Mouse (Mus musculus): Measurements from ENCODE around the gene Ubxn1. TPM values are rescaled to one million over a fixed set of nuclear protein-coding genes. Genes with fewer than 3 reads are reported as not detected.

The Ubxn1 gene
- polyA plus RNA-seq, 1 experiment from 2014 or later, result 138 TPM

- ATAC-seq (replicated peaks), result peak; percentile 34
- Histone ChIP-seq H3K9ac (peak overlapping the region; percentile 89), H3K4me1 (peaks cover 28% of the 10 kb centered on the region), H3K27ac (peak overlapping the region; percentile 98), H3K36me3 (replicated peaks) (no peaks in the 10 kb centered on the region; the same call in 1 of the 2 replicates), H3K4me3 (peak overlapping the region; percentile 66), H3K9me3 (no peaks in the 10 kb centered on the region), H3K27me3 (replicated peaks) (no peaks in the 10 kb centered on the region), H3K4me2 (peak overlapping the region; percentile 60)
- WGBS, result 8% methylated on average over 29 of the region's 29 CpGs
Measured at GRCm38 (mm10) chr19:8839908-8840791, 31.1 kb upstream of the Ubxn1 start.

DNA sequence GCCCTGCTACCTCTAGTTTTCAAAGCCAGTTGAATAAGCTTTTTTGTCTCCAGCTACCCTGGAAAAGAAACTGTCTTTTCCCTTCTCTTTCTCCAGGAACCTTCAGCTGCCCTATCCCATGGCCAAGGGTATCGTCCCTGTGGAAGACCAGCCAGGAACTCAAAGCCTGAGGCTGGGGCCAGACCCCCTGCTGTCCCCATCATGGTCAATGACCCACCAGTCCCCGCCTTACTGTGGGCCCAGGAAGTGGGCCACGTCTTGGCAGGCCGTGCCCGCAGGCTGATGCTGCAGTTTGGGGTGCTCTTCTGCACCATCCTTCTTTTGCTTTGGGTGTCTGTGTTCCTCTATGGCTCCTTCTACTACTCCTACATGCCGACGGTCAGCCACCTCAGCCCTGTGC is 30.3 kb upstream of the Ubxn1 start:
- peaks cover 5% of the 10 kb centered on the region for H3K36me3 ChIP-seq (replicated peaks)
- ATAC-seq (replicated peaks), result no peak
- 90% methylated on average over 7 of the region's 7 CpGs for WGBS
- peaks cover 27% of the 10 kb centered on the region for H3K4me1 ChIP-seq
- H3K27me3 ChIP-seq (replicated peaks), result no peaks in the 10 kb centered on the region
- H3K4me2 ChIP-seq, result peak overlapping the region; percentile 60
- H3K9me3 ChIP-seq, result no peaks in the 10 kb centered on the region
- peak overlapping the region; percentile 98; the same call in 1 of the 2 replicates for H3K27ac ChIP-seq
- H3K9ac ChIP-seq, result peak overlapping the region; percentile 89
- H3K4me3 ChIP-seq, result peak overlapping the region; percentile 66

DNA sequence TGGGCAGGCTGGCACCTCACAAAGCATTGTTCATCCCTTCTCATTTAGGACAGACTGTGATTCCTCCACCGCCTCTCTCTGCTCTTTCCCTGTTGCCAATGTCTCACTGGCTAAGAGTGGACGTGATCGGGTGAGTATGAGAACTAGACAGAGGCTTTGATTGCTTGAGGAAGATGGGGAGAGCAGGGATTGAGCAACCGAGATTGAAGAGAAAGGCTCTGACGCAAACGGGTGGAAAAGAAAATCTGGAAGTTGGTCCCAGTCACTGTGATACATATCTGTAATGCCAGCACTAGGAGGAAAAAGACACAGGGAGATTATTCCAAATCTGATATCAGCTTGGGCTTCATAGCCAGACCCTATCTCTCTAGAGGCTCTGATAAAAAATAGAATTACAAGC is 28.3 kb upstream of the Ubxn1 start:
- ATAC-seq (replicated peaks), result no peak
- H3K4me2 ChIP-seq, result no peak overlapping the region
- H3K27ac ChIP-seq, result no peak overlapping the region
- H3K4me3 ChIP-seq, result no peak overlapping the region
- no peak overlapping the region; the same call in 1 of the 2 replicates for H3K9ac ChIP-seq
- H3K4me1 ChIP-seq, result peaks cover 21% of the 10 kb centered on the region
- H3K27me3 ChIP-seq (replicated peaks), result no peaks in the 10 kb centered on the region
- H3K9me3 ChIP-seq, result no peaks in the 10 kb centered on the region
- WGBS, result 91% methylated on average over 6 of the region's 6 CpGs
- peaks cover 21% of the 10 kb centered on the region for H3K36me3 ChIP-seq (replicated peaks)

DNA sequence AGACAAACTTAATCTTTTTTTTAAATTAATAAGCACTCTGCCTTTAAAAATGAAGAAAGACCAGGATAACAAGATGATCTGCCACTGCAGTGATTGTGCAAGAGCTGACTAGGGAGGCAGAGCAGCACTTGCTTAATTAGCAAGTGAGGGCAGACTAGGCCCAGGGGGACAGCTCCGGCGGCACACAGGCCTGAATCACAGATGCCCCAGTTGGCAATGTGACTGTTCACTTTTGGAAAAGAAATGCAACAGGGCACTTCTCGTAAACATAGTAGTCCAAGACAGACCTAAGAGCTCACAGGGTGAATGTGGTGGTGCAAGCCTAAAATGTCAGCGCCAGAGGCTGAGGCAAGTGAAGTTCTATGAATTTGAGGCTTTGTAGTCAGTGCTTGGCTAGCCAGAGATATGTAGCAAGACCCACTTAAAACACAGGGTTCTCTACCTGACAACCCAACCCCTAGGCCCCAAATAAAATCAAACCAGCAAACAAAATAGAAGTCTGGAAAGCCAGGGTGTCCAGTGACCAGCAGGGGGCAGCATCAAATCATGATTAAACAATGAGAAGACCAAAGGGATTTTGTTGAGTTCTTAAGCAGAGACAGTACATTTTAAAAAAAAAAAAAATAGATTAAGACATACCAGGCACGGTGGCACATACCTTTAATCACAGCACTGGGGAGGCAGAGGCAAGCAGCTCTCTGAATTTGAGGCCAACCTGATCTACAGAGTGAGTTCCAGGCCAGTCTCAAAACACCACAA is 26.7 kb upstream of the Ubxn1 start:
- Histone ChIP-seq H3K36me3 (replicated peaks) (peaks cover 28% of the 10 kb centered on the region), H3K9me3 (no peaks in the 10 kb centered on the region), H3K9ac (no peak overlapping the region), H3K4me3 (no peak overlapping the region), H3K4me1 (peaks cover 21% of the 10 kb centered on the region), H3K4me2 (no peak overlapping the region), H3K27ac (no peak overlapping the region), H3K27me3 (replicated peaks) (no peaks in the 10 kb centered on the region)
- no peak for ATAC-seq (replicated peaks)
- 54% methylated on average over 5 of the region's 5 CpGs for WGBS

DNA sequence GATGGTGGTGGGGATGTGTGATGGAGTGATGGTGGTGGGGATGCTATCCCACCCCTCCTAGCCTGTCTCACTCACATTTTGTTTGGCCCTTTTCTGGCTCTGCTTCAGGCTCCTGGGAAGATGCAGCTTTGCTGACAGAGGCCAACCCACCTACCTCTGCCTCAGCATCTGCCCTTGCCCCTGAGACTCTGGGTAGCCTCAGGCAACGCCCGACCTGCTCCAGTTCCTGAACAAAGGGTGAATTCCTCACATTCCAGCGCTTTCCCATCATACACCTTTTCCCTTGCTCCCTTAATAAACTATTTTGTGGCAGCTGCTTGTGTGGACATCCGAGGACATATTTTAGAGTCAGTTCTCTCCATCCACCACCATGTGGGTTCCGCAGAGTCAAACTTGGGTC is 22.9 kb upstream of the Ubxn1 start:
- Histone ChIP-seq H3K9me3 (no peaks in the 10 kb centered on the region), H3K9ac (no peak overlapping the region), H3K4me2 (no peak overlapping the region), H3K4me1 (no peaks in the 10 kb centered on the region), H3K36me3 (replicated peaks) (peaks cover 28% of the 10 kb centered on the region), H3K27ac (no peak overlapping the region), H3K4me3 (no peak overlapping the region), H3K27me3 (replicated peaks) (no peaks in the 10 kb centered on the region)
- ATAC-seq (replicated peaks), result no peak
- 87% methylated on average over 5 of the region's 5 CpGs for WGBS

GRCm38 (mm10) chr19:8850402-8850901 is 20.8 kb upstream of the Ubxn1 start, which contains the start of gene Lrrn4cl:
TSS of gene Lrrn4cl (plus strand) at chr19:8850768.
- no peak within 1 kb of the TSS for H3K4me2 ChIP-seq
- no peaks in the 10 kb centered on the region for H3K9me3 ChIP-seq
- H3K4me3 ChIP-seq, result no peak within 1 kb of the TSS
- no peak within 1 kb of the TSS for H3K27ac ChIP-seq
- H3K4me1 ChIP-seq, result no peaks in the 10 kb centered on the region
- H3K27me3 ChIP-seq (replicated peaks), result no peaks in the 10 kb centered on the region
- WGBS, result 47% methylated on average over 7 of the region's 7 CpGs
- H3K9ac ChIP-seq, result no peak within 1 kb of the TSS
- H3K36me3 ChIP-seq (replicated peaks), result peaks cover 28% of the 10 kb centered on the region
- 0 out of 2 replicates have a peak, but pooled peaks have one; percentile 41 for ATAC-seq (replicated peaks)

GRCm38 (mm10) chr19:8851639-8852038 is 19.7 kb upstream of the Ubxn1 start:
- Histone ChIP-seq H3K36me3 (replicated peaks) (peaks cover 16% of the 10 kb centered on the region), H3K27me3 (replicated peaks) (no peaks in the 10 kb centered on the region), H3K4me3 (no peak overlapping the region), H3K27ac (no peak overlapping the region), H3K9ac (no peak overlapping the region), H3K4me1 (no peaks in the 10 kb centered on the region), H3K9me3 (no peaks in the 10 kb centered on the region), H3K4me2 (no peak overlapping the region)
- no peak for ATAC-seq (replicated peaks)
- 56% methylated on average over 7 of the region's 7 CpGs for WGBS

DNA sequence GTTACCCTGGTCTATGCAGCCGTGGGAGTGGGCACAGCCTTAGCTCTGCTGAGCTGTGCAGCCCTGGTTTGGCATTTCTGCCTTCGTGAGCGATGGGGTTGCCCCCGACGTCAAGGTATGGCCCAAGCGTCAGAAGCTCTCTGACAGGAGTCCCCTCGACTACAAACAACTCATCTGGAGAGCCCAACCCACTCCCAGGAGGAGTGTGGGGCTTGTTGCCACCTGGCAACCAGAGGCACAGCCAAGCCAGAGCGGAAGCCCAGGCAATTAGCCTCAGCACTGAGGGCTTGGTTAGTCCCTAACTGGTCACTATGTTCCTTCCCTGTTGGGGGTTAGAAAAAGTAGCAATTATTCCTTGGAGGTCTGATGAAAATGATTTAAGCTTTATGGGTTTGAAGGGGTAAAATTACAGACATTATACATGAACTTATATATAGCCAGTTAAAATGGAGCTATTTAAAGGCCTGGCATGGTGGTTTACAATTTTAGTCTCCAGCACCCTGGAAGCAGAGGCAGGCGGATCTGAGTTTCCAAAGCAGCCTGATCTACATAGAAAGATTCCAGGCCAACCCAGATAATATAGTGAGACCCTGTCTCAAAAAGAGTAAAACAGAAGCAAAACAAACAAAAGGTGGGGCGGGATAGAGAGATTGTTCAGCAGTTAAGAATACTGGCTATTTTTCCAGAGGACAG is 18.9 kb upstream of the Ubxn1 start:
- no peaks in the 10 kb centered on the region for H3K9me3 ChIP-seq
- H3K27me3 ChIP-seq (replicated peaks), result no peaks in the 10 kb centered on the region
- no peak overlapping the region for H3K4me3 ChIP-seq
- no peak for ATAC-seq (replicated peaks)
- WGBS, result 65% methylated on average over 10 of the region's 10 CpGs
- H3K4me1 ChIP-seq, result no peaks in the 10 kb centered on the region
- no peak overlapping the region for H3K4me2 ChIP-seq
- H3K9ac ChIP-seq, result no peak overlapping the region
- H3K27ac ChIP-seq, result no peak overlapping the region
- peaks cover 9% of the 10 kb centered on the region for H3K36me3 ChIP-seq (replicated peaks)

GRCm38 (mm10) chr19:8853117-8853516 is 18.2 kb upstream of the Ubxn1 start:
- no peak for ATAC-seq (replicated peaks)
- no peaks in the 10 kb centered on the region for H3K9me3 ChIP-seq
- H3K4me1 ChIP-seq, result no peaks in the 10 kb centered on the region
- 83% methylated on average over 3 of the region's 3 CpGs for WGBS
- H3K4me2 ChIP-seq, result no peak overlapping the region
- H3K9ac ChIP-seq, result no peak overlapping the region
- peaks cover 7% of the 10 kb centered on the region; the same call in 1 of the 2 replicates for H3K36me3 ChIP-seq (replicated peaks)
- H3K4me3 ChIP-seq, result no peak overlapping the region
- H3K27me3 ChIP-seq (replicated peaks), result no peaks in the 10 kb centered on the region
- H3K27ac ChIP-seq, result no peak overlapping the region

DNA sequence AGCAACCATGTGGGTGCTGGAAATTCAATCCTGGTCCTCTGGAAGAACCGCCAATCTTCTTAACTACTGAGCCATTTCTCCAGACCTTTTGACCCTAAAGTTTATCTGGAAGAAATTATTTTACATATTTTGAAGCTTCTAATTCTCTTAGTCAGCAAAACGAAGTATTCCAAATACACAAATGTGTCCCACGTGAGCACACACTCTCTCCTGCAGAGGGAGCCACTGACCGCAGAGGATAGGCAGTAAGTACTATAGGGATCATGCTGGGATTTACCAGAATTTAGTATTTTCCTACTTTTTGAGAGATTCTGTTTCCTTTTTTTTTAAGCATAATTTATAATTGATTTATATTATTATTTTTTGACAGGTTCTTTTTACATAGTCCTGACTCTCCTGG is 13.6 kb upstream of the Ubxn1 start:
- Histone ChIP-seq H3K36me3 (replicated peaks) (no peaks in the 10 kb centered on the region), H3K4me3 (no peak overlapping the region), H3K4me1 (no peaks in the 10 kb centered on the region), H3K27ac (no peak overlapping the region), H3K4me2 (no peak overlapping the region), H3K27me3 (replicated peaks) (no peaks in the 10 kb centered on the region), H3K9ac (no peak overlapping the region), H3K9me3 (no peaks in the 10 kb centered on the region)
- 41% methylated on average over 4 of the region's 4 CpGs for WGBS
- no peak for ATAC-seq (replicated peaks)

- 20% methylated on average over 1 of the region's 1 CpGs for WGBS
- Histone ChIP-seq H3K36me3 (replicated peaks) (no peaks in the 10 kb centered on the region), H3K9ac (no peak overlapping the region), H3K27me3 (replicated peaks) (no peaks in the 10 kb centered on the region), H3K4me3 (no peak overlapping the region), H3K9me3 (no peaks in the 10 kb centered on the region), H3K27ac (no peak overlapping the region), H3K4me2 (no peak overlapping the region), H3K4me1 (no peaks in the 10 kb centered on the region)
- no peak for ATAC-seq (replicated peaks)
Measured at GRCm38 (mm10) chr19:8859018-8859417, 12.3 kb upstream of the Ubxn1 start.

DNA sequence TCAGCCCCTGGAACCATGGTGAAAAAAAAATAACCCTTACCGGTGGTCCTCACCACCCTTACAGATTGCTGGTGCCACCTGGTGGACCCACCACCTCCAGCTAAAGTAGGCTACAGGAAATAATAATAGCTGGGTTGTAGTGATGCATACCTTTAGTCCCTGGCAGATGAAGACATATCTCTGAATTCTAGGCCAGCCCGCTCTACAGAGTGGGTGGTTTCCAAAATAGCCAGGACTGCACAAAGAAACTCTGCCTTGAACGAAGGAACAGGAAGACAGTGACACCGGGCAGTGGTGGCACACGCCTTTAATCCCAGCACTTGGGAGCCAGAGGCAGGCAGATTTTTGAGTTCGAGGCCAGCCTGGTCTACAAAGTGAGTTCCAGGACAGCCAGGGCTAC is 7.0 kb upstream of the Ubxn1 start:
- ATAC-seq (replicated peaks), result no peak
- no peak overlapping the region for H3K9ac ChIP-seq
- 81% methylated on average over 6 of the region's 6 CpGs for WGBS

More for the DNA sequence above, 7.0 kb upstream of the Ubxn1 start:
- Histone ChIP-seq H3K27me3 (replicated peaks) (no peaks in the 10 kb centered on the region), H3K4me2 (no peak overlapping the region), H3K9me3 (no peaks in the 10 kb centered on the region), H3K27ac (no peak overlapping the region), H3K4me3 (no peak overlapping the region), H3K36me3 (replicated peaks) (no peaks in the 10 kb centered on the region), H3K4me1 (no peaks in the 10 kb centered on the region)
